Mouse (Mus musculus) testis, adult 2 months (tissue): ENCODE measurements around the gene Hist1h2bk. TPM values are rescaled to one million over a fixed set of nuclear protein-coding genes. Genes with fewer than 3 reads are reported as not detected.
A peak's percentile ranks its signal among the peaks of the same experiment; 100 is the strongest.

ENCODE experiments used
- H3K27ac ChIP-seq: fragments of 200-500 bp; 2 replicates; pipeline ENCODE4 v1.5.1; 2012; ENCODE audit warnings: low read depth, low read length; ENCODE audit not compliant: control insufficient read depth, insufficient read depth
- H3K27me3 ChIP-seq: fragments of 200-500 bp; 2 replicates; pipeline ENCODE4 v1.6.1; 2012; ENCODE audit warnings: mild to moderate bottlenecking, low read length, moderate library complexity; ENCODE audit not compliant: control insufficient read depth, insufficient read depth
- H3K36me3 ChIP-seq: fragments of 200-500 bp; 2 replicates; pipeline ENCODE4 v1.6.1; 2012; ENCODE audit warnings: mild to moderate bottlenecking, low read length; ENCODE audit not compliant: control insufficient read depth, insufficient read depth
- H3K4me1 ChIP-seq: fragments of 200-500 bp; 2 replicates; pipeline ENCODE4 v1.6.1; 2012; ENCODE audit warnings: low read length; ENCODE audit not compliant: control insufficient read depth, insufficient read depth
- H3K4me3 ChIP-seq: fragments of 200-500 bp; 2 replicates; pipeline ENCODE4 v1.5.1; 2012; ENCODE audit warnings: low read depth, mild to moderate bottlenecking, low read length, moderate library complexity, mixed read lengths; ENCODE audit not compliant: control insufficient read depth
- CTCF ChIP-seq: fragments of 200-500 bp; IDR thresholded peaks from 2 replicates; pipeline ENCODE4 v1.5.1; 2012; ENCODE audit warnings: low read depth, mild to moderate bottlenecking, inconsistent platforms, low read length, moderate library complexity; ENCODE audit not compliant: control insufficient read depth, insufficient read depth, insufficient replicate concordance
- POLR2A ChIP-seq: fragments of 200-500 bp; IDR thresholded peaks from 2 replicates; pipeline ENCODE4 v1.6.1; 2012; ENCODE audit warnings: low read depth, mild to moderate bottlenecking, inconsistent platforms, low read length, moderate library complexity; ENCODE audit not compliant: control insufficient read depth
- polyA plus RNA-seq: library from polyadenylated mRNA; depleted of rRNA; stranded (reverse); fragments of >200 nt; gene quantifications from 2 replicates; pipeline ENCODE4 v1.2.3, GENCODE M21; 2012

Gene Hist1h2bk
- polyA plus RNA-seq, 1 experiment: 11.3 TPM

DNA sequence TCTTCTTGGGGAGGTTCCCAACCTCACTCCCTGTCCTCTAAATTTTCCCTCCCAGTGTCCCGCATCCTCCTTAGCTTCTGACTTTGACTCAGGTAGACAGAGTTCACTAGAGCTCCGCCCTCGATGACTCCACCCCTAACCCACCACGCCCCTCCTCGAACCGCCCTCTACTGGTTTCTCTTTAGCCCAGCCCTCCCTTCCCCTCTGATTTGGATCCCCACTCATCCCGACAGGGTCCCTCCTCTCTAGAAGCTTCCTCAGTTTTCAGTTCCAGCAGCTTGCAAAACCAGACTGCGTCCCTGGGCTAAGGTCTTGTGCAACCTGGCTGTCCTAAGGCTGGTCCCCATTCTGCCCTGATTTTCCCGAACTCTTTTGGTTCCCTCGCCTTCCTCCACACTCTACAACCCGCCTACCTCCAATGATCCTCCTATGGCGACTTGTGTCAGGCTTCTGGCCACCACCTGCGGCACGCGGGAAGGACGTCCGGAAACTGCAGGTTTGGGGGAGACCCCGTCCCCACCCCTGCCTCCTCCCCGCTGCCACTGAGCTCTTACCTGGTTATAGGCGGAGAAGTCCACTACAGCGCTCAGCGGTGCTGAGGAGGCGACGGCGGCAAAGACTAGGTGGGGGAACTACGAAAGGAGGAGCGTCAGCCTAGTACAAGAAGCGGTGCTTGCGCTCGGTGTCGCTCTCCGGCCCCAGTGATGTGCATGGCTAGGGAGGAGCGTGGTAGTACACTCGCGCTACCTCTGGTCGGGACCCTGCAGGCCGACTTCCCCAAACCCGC is 29.1 kb upstream of the Hist1h2bk start:
- TF ChIP-seq POLR2A (no peak), CTCF (no peak)
- Histone ChIP-seq H3K4me3 (peak overlapping the region; percentile 32), H3K27me3 (peaks cover 5% of the 10 kb centered on the region), H3K36me3 (no peaks in the 10 kb centered on the region), H3K27ac (no peak overlapping the region), H3K4me1 (peaks cover 11% of the 10 kb centered on the region)

DNA sequence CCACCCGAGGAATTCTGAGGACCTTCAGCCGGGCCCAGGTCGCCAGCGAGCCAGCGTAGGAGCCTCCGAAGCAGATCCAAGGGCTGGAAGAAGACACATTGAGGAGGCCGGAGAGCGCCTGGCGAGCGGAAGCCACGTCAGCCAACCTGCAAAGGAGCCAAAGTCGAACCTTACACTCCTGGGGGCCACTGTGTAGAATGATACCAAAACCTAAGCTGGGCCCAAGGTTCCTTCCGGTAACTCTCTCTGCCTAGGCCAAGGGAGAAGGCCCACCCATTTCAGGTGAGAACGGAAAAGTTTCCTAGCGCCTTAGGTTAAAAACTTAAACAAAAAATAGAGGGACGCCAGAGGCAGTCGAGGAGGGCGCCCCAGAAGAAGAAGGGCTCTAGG is 28.6 kb upstream of the Hist1h2bk start:
- H3K4me3 ChIP-seq: no peak overlapping the region
- peaks cover 5% of the 10 kb centered on the region for H3K27me3 ChIP-seq
- peaks cover 11% of the 10 kb centered on the region for H3K4me1 ChIP-seq

DNA sequence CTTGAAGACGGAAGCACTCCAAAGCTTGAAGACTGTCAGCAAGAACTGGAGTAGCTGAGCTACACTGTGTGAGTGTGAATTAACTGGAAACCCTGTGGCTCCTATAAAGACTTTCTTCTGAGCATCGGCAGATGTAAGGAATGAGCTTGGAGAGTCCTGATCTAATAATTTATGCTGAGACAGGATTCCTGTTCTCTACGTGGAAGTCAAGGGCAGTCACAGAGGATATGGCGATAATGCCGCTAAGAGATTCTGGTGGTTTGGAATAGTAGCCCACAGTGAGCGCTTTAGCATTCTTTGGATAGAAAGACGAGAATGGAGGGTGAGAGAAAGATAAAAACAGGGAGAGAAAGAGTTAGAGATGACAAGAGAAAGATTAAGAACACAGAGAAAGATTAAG is 27.8 kb upstream of the Hist1h2bk start:
- Histone ChIP-seq H3K27ac (no peak overlapping the region), H3K4me1 (peaks cover 11% of the 10 kb centered on the region), H3K36me3 (no peaks in the 10 kb centered on the region), H3K27me3 (peaks cover 5% of the 10 kb centered on the region), H3K4me3 (no peak overlapping the region)
- TF ChIP-seq POLR2A (no peak), CTCF (no peak)

More for the DNA sequence above, 28.6 kb upstream of the Hist1h2bk start:
- TF ChIP-seq POLR2A (no peak), CTCF (no peak)
- H3K27ac ChIP-seq: no peak overlapping the region
- no peaks in the 10 kb centered on the region for H3K36me3 ChIP-seq

DNA sequence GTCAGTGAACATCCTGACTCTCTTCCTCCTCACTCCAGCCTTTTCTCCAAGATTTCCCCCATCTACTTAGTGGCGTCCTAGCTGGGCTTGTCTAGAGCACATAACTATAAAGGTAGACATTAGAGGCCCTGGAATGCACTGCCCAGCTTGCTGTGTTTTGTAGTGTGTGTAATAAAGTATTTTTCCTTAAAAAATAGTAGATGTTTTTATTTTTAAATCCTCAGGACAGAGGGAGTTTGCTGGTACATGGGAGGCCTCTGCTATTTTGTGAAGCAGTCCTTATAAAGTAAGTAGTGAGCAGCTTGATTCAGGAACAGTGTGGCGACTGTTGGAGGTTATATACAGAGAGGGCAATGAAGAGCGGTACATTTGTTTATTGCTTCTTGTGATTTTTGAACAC is 27.0 kb upstream of the Hist1h2bk start:
- Histone ChIP-seq H3K27ac (no peak overlapping the region), H3K27me3 (peaks cover 5% of the 10 kb centered on the region), H3K4me1 (peaks cover 11% of the 10 kb centered on the region), H3K36me3 (no peaks in the 10 kb centered on the region), H3K4me3 (no peak overlapping the region)
- no peak for TF ChIP-seq POLR2A
- no peak for TF ChIP-seq CTCF

DNA sequence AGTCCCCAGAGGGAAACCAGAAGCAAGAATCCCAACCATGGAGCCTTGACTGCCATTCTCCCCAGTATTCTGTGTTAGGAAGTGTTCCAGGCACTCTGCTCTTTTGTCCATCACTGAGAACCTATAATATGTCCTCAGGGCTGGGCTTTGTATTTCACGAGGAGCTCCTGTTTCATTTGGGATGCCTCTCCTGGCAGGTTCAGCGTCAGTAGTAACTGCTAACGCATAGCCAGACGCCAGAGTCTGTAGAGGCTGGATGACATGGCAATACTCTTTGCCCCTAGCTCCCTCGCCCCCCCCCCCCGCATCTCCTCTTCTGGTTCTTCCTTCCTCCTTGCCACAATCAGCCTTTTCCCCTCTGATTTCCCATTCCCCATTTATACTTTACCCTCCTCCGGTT is 26.0 kb upstream of the Hist1h2bk start, which contains the start of gene Prss16:
TSS of gene Prss16 (minus strand) at position 101 of the 400 bp plus-strand sequence.
- H3K36me3 ChIP-seq: no peaks in the 10 kb centered on the region
- H3K4me3 ChIP-seq: no peak within 1 kb of the TSS
- H3K27ac ChIP-seq: no peak within 1 kb of the TSS
- peaks cover 5% of the 10 kb centered on the region for H3K27me3 ChIP-seq
- TF ChIP-seq POLR2A (no peak), CTCF (no peak)
- peaks cover 11% of the 10 kb centered on the region for H3K4me1 ChIP-seq

DNA sequence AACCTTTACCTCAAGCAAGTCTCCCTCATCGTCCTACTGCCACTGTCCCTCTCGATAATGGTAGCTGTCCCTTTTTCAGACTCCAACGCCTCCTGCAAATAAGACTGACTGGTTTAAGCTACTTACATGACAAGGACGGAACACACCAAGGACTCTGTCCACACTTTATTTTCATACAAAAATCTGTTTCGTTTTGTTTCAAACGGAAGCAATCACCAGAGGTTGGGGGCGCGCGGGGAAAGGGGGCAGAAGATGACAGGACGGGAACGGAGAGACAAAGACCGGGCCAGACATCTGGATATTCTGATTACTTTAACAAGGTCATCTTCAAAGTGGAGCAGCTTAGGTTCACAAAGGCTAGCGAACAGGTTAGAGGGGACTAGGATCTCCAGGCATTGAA is 22.0 kb upstream of the Hist1h2bk start:
- Histone ChIP-seq H3K4me1 (no peaks in the 10 kb centered on the region; the same call in 1 of the 2 replicates), H3K36me3 (no peaks in the 10 kb centered on the region), H3K27me3 (0 out of 2 replicates have a peak, but pooled peaks cover 2% of the 10 kb centered on the region), H3K4me3 (no peak overlapping the region), H3K27ac (no peak overlapping the region)
- TF ChIP-seq CTCF (no peak), POLR2A (no peak)

DNA sequence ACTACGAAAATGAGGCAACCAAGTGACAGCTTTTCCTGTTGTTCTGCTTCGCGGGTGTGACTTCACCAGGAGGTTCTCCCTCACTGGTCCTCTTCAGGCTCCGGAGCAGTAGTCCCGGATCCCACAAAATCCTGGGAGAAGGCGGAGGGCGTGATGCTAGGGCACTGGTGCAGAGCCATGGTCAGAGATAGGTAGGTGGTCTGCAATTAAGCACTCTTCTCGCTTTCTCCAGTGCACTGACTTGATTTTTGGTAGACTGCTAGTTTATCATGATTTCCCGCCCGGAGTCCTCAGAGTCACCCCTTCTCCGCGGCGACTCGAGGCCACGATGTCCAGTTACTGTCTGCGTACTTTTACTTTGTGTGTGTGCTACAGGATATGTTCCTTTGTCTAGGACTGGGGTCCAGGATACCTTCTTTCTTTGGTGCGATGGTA is 21.2 kb upstream of the Hist1h2bk start:
- 0 out of 2 replicates have a peak, but pooled peaks cover 2% of the 10 kb centered on the region for H3K27me3 ChIP-seq

More for the DNA sequence above, 21.2 kb upstream of the Hist1h2bk start:
- TF ChIP-seq CTCF: no peak
- no peak for TF ChIP-seq POLR2A
- no peaks in the 10 kb centered on the region; the same call in 1 of the 2 replicates for H3K4me1 ChIP-seq
- H3K27ac ChIP-seq: no peak overlapping the region
- no peaks in the 10 kb centered on the region for H3K36me3 ChIP-seq
- H3K4me3 ChIP-seq: no peak overlapping the region
